Mouse (Mus musculus): ENCODE data around the gene Cpne1. TPM values are rescaled to one million over a fixed set of nuclear protein-coding genes. Genes with fewer than 3 reads are reported as not detected.

The Cpne1 gene
- polyA plus RNA-seq, 1 experiment from 2014 or later, result 22.1 TPM

Other genes starting within 250 kb of the Cpne1 start
- gene Uqcc1, start 181.7 kb downstream of the Cpne1 start, polyA plus RNA-seq (2014; fragmentation: Nextera tagmentation; extraction: Ambion mirVana), result 110 and 116 TPM in 2 replicates
- gene Gm15557, start 171.2 kb downstream of the Cpne1 start, polyA plus RNA-seq (2014; fragmentation: Nextera tagmentation; extraction: Ambion mirVana), result not detected in 2 replicates
- 0.27 and 0.44 TPM in 2 replicates for gene Gdf5, start 166.6 kb downstream of the Cpne1 start, polyA plus RNA-seq (2014; fragmentation: Nextera tagmentation; extraction: Ambion mirVana)
- 6.9 and 7.2 TPM in 2 replicates for gene Cep250, start 155.5 kb downstream of the Cpne1 start, polyA plus RNA-seq (2014; fragmentation: Nextera tagmentation; extraction: Ambion mirVana)
- gene 6430550D23Rik, start 104.0 kb downstream of the Cpne1 start, polyA plus RNA-seq (2014; fragmentation: Nextera tagmentation; extraction: Ambion mirVana), result 0.47 and 1.7 TPM in 2 replicates
- gene Ergic3, start 103.9 kb downstream of the Cpne1 start, polyA plus RNA-seq (2014; fragmentation: Nextera tagmentation; extraction: Ambion mirVana), result 169 and 188 TPM in 2 replicates
- not detected in 2 replicates for gene Fer1l4, start 59.0 kb downstream of the Cpne1 start, polyA plus RNA-seq (2014; fragmentation: Nextera tagmentation; extraction: Ambion mirVana)
- 1.8 and 2.3 TPM in 2 replicates for gene Spag4, start 46.8 kb downstream of the Cpne1 start, polyA plus RNA-seq (2014; fragmentation: Nextera tagmentation; extraction: Ambion mirVana)
- 20.6 and 21.2 TPM in 2 replicates for gene Rbm12, start within 50 bp of the Cpne1 start, polyA plus RNA-seq (2014; fragmentation: Nextera tagmentation; extraction: Ambion mirVana)
- gene Gm28036, start 15.1 kb upstream of the Cpne1 start, polyA plus RNA-seq (2014; fragmentation: Nextera tagmentation; extraction: Ambion mirVana), result 7.6 and 9.4 TPM in 2 replicates
- gene Romo1, start 32.1 kb upstream of the Cpne1 start, polyA plus RNA-seq (2014; fragmentation: Nextera tagmentation; extraction: Ambion mirVana), result 463 and 501 TPM in 2 replicates
- gene Nfs1, start 32.2 kb upstream of the Cpne1 start, polyA plus RNA-seq (2014; fragmentation: Nextera tagmentation; extraction: Ambion mirVana), result 63.8 and 64.8 TPM in 2 replicates
- 407 and 423 TPM in 2 replicates for gene Rbm39, start 68.3 kb upstream of the Cpne1 start, polyA plus RNA-seq (2014; fragmentation: Nextera tagmentation; extraction: Ambion mirVana)
- gene Phf20, start 84.5 kb upstream of the Cpne1 start, polyA plus RNA-seq (2014; fragmentation: Nextera tagmentation; extraction: Ambion mirVana), result 44.6 and 51.3 TPM in 2 replicates
- gene Cnbd2, start 200.3 kb upstream of the Cpne1 start, polyA plus RNA-seq (2014; fragmentation: Nextera tagmentation; extraction: Ambion mirVana), result 3.0 and 3.7 TPM in 2 replicates
- 63.5 and 68.9 TPM in 2 replicates for gene Scand1, start 200.7 kb upstream of the Cpne1 start, polyA plus RNA-seq (2014; fragmentation: Nextera tagmentation; extraction: Ambion mirVana)

Data from heart, embryonic 14.5 days (tissue).